ENCODE assay signal across 15 mouse cellular contexts in the genomic region with DNA sequence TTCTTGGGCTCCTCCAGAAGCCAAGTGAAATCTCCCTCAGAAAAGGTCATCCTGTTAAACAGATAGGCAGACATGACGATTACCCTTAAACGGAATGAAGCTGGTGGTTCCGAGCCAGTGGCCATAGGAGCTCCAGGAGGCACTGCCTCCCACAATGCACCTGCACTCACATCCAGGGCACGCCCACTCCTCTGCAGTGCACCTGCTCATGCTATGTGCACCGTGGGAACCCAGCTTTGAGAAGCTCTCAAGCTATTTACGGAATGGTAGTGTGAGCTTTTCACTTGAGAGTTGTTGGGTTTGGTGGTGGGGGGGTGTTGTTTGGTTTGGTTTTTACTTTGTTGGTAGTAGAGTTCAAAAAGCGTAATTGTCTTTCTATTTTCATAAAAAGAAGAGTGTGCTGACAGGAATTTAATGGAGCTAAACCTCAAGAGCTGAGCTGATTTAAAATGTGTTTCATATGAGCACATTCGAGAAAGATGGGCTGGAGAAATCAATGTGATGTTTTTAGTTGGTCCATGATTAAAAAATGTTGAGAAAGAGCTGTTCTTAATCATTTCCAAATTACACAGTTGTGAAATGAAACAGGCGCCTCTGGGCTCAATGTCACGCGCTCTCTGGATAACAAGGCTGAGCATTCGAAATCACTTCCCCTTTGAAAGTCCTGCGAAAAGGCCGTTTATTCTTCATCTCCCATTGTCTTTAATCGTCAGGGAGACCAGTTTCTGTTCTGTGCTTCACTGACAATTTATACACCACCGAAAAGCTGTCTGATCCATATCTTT.
DNase-seq lines count a peak whose midpoint lies in the region; ATAC-seq and TF ChIP-seq lines count a peak whose summit lies in the region.
"Had no signal": no experiment of that assay in that cellular context is flagged by ENCODE, and none has a peak within 500 bp of the region (broad histone marks: within the 10 kb centered on the region; RNA-seq: fewer than 3 reads in every experiment).

No protein-coding gene starts in this region.

- no peak for TF ChIP-seq CTCF in kidney, adult 2 months (conservative IDR thresholded peaks at IDR 0.05; ENCODE audit: insufficient read depth, insufficient read length, low read depth, low read length)

- no peaks in the 10 kb centered on the region for H3K9me3 ChIP-seq in kidney, embryonic 15.5 days (replicated peaks)
- H3K9me3 ChIP-seq in lung, embryonic 15.5 days: no peaks in the 10 kb centered on the region
- H3K9me3 ChIP-seq: limb, embryonic 15.5 days had no signal

- H3K27ac ChIP-seq in kidney, embryonic 15.5 days: no peak overlapping the region
- no peak overlapping the region for H3K27ac ChIP-seq in kidney, adult 2 months (ENCODE audit: insufficient read depth, low read depth, low read length)
- peak overlapping the region; percentile 9; the same call in 1 of the 2 replicates for H3K27ac ChIP-seq in lung, embryonic 15.5 days
- H3K27ac ChIP-seq: limb, embryonic 15.5 days had no signal

- WGBS in kidney, embryonic 15.5 days: 80% methylated on average over 16 of the region's 16 CpGs
- WGBS in kidney, adult 2 months: 66% methylated on average over 16 of the region's 16 CpGs
- 78% methylated on average over 16 of the region's 16 CpGs for WGBS in lung, embryonic 15.5 days

- DNase-seq in kidney, adult 2 months: no peak
- DNase-seq in thymus, postnatal 0 days (ENCODE audit: low spot score): peak; percentile 82
- no peak for DNase-seq in thymus, adult 18-20 months
- DNase-seq in thymus, postnatal 25 days: peak; percentile 2
- DNase-seq in retina, embryonic 14.5 days (ENCODE audit: low spot score): no peak
- DNase-seq in ovary, postnatal 14 days (ENCODE audit: low spot score): no peak
- DNase-seq: adrenal gland, postnatal 36 days; cerebellum, adult 11-12 months; embryo, embryonic 11 days; gastrocnemius, postnatal 14 days; retina, postnatal 1 day had no signal

- H3K4me2 ChIP-seq in kidney, embryonic 15.5 days: no peak overlapping the region
- H3K4me2 ChIP-seq in lung, embryonic 15.5 days: no peak overlapping the region
- H3K4me2 ChIP-seq: limb, embryonic 15.5 days had no signal

- TF ChIP-seq POLR2A in kidney, adult 2 months (IDR thresholded peaks at IDR 0.05; ENCODE audit: low read depth, low read length): no peak

- H3K36me3 ChIP-seq in kidney, embryonic 15.5 days: no peaks in the 10 kb centered on the region
- H3K36me3 ChIP-seq in kidney, adult 2 months (ENCODE audit: control insufficient read depth, insufficient read depth, low read length): no peaks in the 10 kb centered on the region
- no peaks in the 10 kb centered on the region for H3K36me3 ChIP-seq in lung, embryonic 15.5 days
- H3K36me3 ChIP-seq: limb, embryonic 15.5 days had no signal

- ATAC-seq in kidney, embryonic 15.5 days (replicated peaks; ENCODE audit: low FRiP score): peak; percentile 60; the same call in 1 of the 2 replicates
- ATAC-seq in lung, embryonic 15.5 days (ENCODE audit: borderline replicate concordance, extremely low read depth, low FRiP score, low TSS enrichment): peak; percentile 59; the same call in 1 of the 2 replicates
- ATAC-seq: CD4-positive, CD25-positive, alpha-beta regulatory T cell, adult 4 months had no signal

- H3K27me3 ChIP-seq in kidney, embryonic 15.5 days: no peaks in the 10 kb centered on the region
- no peaks in the 10 kb centered on the region for H3K27me3 ChIP-seq in kidney, adult 2 months (replicated peaks; ENCODE audit: control insufficient read depth, insufficient read depth, low read length)
- no peaks in the 10 kb centered on the region for H3K27me3 ChIP-seq in lung, embryonic 15.5 days
- H3K27me3 ChIP-seq: limb, embryonic 15.5 days had no signal

- H3K4me3 ChIP-seq in kidney, embryonic 15.5 days (replicated peaks): no peak overlapping the region
- no peak overlapping the region for H3K4me3 ChIP-seq in kidney, adult 2 months (ENCODE audit: insufficient read depth, low read depth, low read length)
- no peak overlapping the region for H3K4me3 ChIP-seq in lung, embryonic 15.5 days
- H3K4me3 ChIP-seq: limb, embryonic 15.5 days had no signal

- no peaks in the 10 kb centered on the region for H3K4me1 ChIP-seq in kidney, embryonic 15.5 days
- no peaks in the 10 kb centered on the region for H3K4me1 ChIP-seq in kidney, adult 2 months (ENCODE audit: control insufficient read depth, insufficient read depth, low read length)
- peaks cover 10% of the 10 kb centered on the region for H3K4me1 ChIP-seq in lung, embryonic 15.5 days
- H3K4me1 ChIP-seq: limb, embryonic 15.5 days had no signal

- no peak overlapping the region for H3K9ac ChIP-seq in kidney, embryonic 15.5 days
- no peak overlapping the region for H3K9ac ChIP-seq in lung, embryonic 15.5 days
- H3K9ac ChIP-seq: limb, embryonic 15.5 days had no signal

Comparison
In these comparisons a context has a peak if more than half of its experiments do, and no peak if none do; other contexts are left out.
1. DNase-seq: peak in thymus, postnatal 0 days (single experiment) and thymus, postnatal 25 days (single experiment); none in kidney, adult 2 months (single experiment), thymus, adult 18-20 months (0 of 2), retina, embryonic 14.5 days (single experiment) and ovary, postnatal 14 days (single experiment).